19 mouse cellular contexts compared by ENCODE assay signal in genomic region chr13:38127683-38128082, GRCm38 (mm10). TPM values are rescaled to one million over a fixed set of nuclear protein-coding genes. Genes with fewer than 3 reads are reported as not detected.
"Had no signal": no experiment of that assay in that cellular context is flagged by ENCODE, and none has a peak within 500 bp of the region (broad histone marks: within the 10 kb centered on the region; RNA-seq: fewer than 3 reads in every experiment).

No protein-coding gene starts in this region.

- H3K9me3 ChIP-seq: megakaryocyte, embryonic 14.5 days; midbrain, embryonic 10.5 days; neural tube, embryonic 12.5 days; neural tube, embryonic 15.5 days had no signal

- H3K4me1 ChIP-seq: midbrain, embryonic 10.5 days; neural tube, embryonic 12.5 days; neural tube, embryonic 15.5 days had no signal

- H3K4me3 ChIP-seq: layer of hippocampus, adult 2 months; megakaryocyte, embryonic 14.5 days; midbrain, embryonic 10.5 days; neural tube, embryonic 12.5 days; neural tube, embryonic 15.5 days had no signal

- H3K4me2 ChIP-seq: liver, embryonic 11.5 days; lung, embryonic 14.5 days; neural tube, embryonic 12.5 days; neural tube, embryonic 15.5 days had no signal

- H3K27ac ChIP-seq: kidney, postnatal 0 days; layer of hippocampus, adult 2 months; liver, embryonic 14.5 days; macrophage; midbrain, embryonic 10.5 days; neural tube, embryonic 12.5 days; neural tube, embryonic 15.5 days had no signal

- H3K36me3 ChIP-seq: midbrain, embryonic 10.5 days; neural tube, embryonic 12.5 days; neural tube, embryonic 15.5 days had no signal

- DNase-seq: kidney, adult 2 months; kidney, postnatal 25 days; layer of hippocampus, adult 9-11 months; lung, embryonic 14.5 days; midbrain, embryonic 14.5 days; right cerebral cortex, adult 18-20 months; right cerebral cortex, postnatal 14 days; right cerebral cortex, postnatal 4 days; thymus, postnatal 25 days had no signal

- H3K27me3 ChIP-seq: neural tube, embryonic 12.5 days; neural tube, embryonic 15.5 days had no signal

- H3K9ac ChIP-seq: liver, embryonic 14.5 days; liver, postnatal 0 days; lung, embryonic 14.5 days; neural tube, embryonic 12.5 days; neural tube, embryonic 15.5 days had no signal

RNA-seq across cellular contexts. Expression of gene Dsp, which starts 23.4 kb away (rescaled TPM):
- polyA plus RNA-seq: macrophage had no signal
